Mouse (Mus musculus) heart, embryonic 11.5 days (tissue): ENCODE results near the gene Synpo2. TPM values are rescaled to one million over a fixed set of nuclear protein-coding genes. Genes with fewer than 3 reads are reported as not detected.

Experiments
- ATAC-seq: fragments of 200-750 bp; cut with Nextera tagmentation; replicated peaks from 2 replicates; pipeline ENCODE4 v1.8.0; 2017; ENCODE audit warnings: moderate library complexity; ENCODE audit not compliant: insufficient number of reproducible peaks, low FRiP score, low TSS enrichment
- H3K27ac ChIP-seq: fragments of 300-500 bp; sonication (generic); 2 replicates; pipeline ENCODE4 v1.5.1; 2014; ENCODE audit warnings: mild to moderate bottlenecking, low read depth, low read length
- H3K27me3 ChIP-seq: fragments of 300-500 bp; sonication (generic); 2 replicates; pipeline ENCODE4 v1.6.1; 2014; ENCODE audit warnings: mild to moderate bottlenecking, low read length, mixed read lengths; ENCODE audit not compliant: control insufficient read depth, insufficient read depth
- H3K36me3 ChIP-seq: fragments of 300-500 bp; sonication (generic); 2 replicates; pipeline ENCODE4 v1.6.1; 2014; ENCODE audit warnings: mild to moderate bottlenecking, low read length, moderate library complexity, mixed read lengths; ENCODE audit not compliant: control insufficient read depth, insufficient read depth
- H3K4me1 ChIP-seq: fragments of 300-500 bp; sonication (generic); 2 replicates; pipeline ENCODE4 v1.6.1; 2014; ENCODE audit warnings: low read length; ENCODE audit not compliant: control insufficient read depth, insufficient read depth
- H3K4me2 ChIP-seq: fragments of 300-500 bp; sonication (generic); 2 replicates; pipeline ENCODE4 v1.6.1; 2014; ENCODE audit warnings: mild to moderate bottlenecking, moderate library complexity
- H3K4me3 ChIP-seq: fragments of 300-500 bp; sonication (generic); 2 replicates; pipeline ENCODE4 v1.5.1; 2014; ENCODE audit warnings: low read depth, low read length
- H3K9ac ChIP-seq: fragments of 300-500 bp; sonication (generic); 2 replicates; pipeline ENCODE4 v1.6.1; 2014; ENCODE audit warnings: mild to moderate bottlenecking, low read depth, low read length, moderate library complexity
- H3K9me3 ChIP-seq: fragments of 300-500 bp; sonication (generic); replicated peaks from 2 replicates; pipeline ENCODE4 v1.6.1; 2016; ENCODE audit warnings: low read length; ENCODE audit not compliant: control insufficient read depth
- WGBS: fragments of 180-500 bp; shearing (Covaris S2); extraction: QIAGEN DNeasy Blood & Tissue Kit; methylation state at CpG from one replicate; pipeline ENCODE4 v1.1.7; 2014; ENCODE audit not compliant: insufficient replicate concordance; 5-methylcytosine and 5-hydroxymethylcytosine counted together
- polyA plus RNA-seq: library from polyadenylated mRNA; unstranded; fragments of >200 nt; fragmentation: Nextera tagmentation; extraction: Ambion mirVana; gene quantifications from 2 replicates; pipeline ENCODE4 v1.2.1, GENCODE M21; 2014

The Synpo2 gene
- polyA plus RNA-seq, 1 experiment from 2014 or later = 21.8 TPM

DNA sequence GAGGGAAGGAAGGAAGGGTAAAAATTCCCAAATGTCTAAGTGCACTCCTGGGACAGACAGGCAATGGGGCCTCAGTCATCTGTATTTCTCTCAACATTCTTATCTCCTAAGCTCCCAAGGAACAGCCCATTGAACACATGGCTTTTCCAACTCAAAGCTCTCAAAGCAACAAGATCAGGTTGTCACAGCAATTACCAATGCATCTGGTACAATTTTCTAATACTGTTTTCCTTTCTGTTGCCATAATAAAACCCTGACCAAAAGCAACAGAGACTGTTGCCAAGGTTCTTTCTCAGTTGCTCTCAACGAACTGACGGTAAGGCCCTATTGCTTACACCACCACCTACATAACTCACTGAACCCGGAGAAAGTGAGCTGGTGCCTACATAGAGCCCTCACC lies 8.7 kb downstream of the Synpo2 start:
- no peak for ATAC-seq
- Histone ChIP-seq H3K9me3 (no peaks in the 10 kb centered on the region), H3K27me3 (no peaks in the 10 kb centered on the region), H3K36me3 (no peaks in the 10 kb centered on the region), H3K9ac (no peak overlapping the region), H3K4me1 (0 out of 2 replicates have a peak, but pooled peaks cover 2% of the 10 kb centered on the region), H3K4me2 (no peak overlapping the region), H3K4me3 (no peak overlapping the region), H3K27ac (no peak overlapping the region)
- WGBS = 71% methylated on average over 3 of the region's 3 CpGs

DNA sequence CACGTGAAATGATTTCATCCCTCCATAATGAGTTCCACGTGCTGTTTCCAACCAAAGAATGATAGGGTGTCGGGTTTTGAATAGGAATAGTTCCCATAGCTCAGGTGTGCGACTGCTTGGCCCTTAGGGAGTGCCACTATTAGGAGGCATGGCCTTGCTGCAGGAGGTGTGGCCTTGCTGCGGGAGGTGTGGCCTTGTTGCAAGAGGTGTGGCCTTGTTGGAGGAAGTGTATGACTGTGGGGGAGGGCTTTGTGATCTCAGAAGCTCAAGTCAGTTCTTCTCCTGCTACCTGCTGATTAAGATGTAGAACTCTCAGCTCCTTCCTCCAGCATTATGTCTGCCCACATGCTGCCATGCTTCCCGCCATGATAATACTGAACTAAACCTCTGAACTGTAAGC lies 17.3 kb downstream of the Synpo2 start:
- Histone ChIP-seq H3K36me3 (no peaks in the 10 kb centered on the region), H3K27ac (no peak overlapping the region), H3K4me2 (no peak overlapping the region), H3K4me1 (no peaks in the 10 kb centered on the region), H3K27me3 (no peaks in the 10 kb centered on the region), H3K9me3 (no peaks in the 10 kb centered on the region), H3K9ac (no peak overlapping the region), H3K4me3 (no peak overlapping the region)
- ATAC-seq = no peak
- 57% methylated on average over 6 of the region's 6 CpGs for WGBS

DNA sequence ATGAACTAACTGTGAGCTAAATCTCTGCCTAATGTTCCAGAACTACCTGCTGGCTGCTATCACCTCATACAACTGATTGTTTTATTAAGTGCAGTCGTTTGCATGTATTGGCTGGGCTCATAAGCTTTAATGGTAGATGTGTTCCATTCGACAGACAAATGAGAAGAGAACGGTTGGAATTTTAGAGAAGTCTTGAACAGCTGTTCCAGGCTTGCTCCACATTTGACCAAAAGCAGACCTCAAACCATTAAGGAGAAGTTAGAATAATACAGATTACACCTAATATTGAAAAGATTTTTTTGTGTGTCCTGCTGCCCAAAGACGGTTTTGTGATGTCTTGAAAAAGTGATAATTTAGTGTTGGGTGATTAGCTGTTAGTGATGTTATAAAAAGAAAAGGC lies 27.1 kb downstream of the Synpo2 start:
- 72% methylated on average over 4 of the region's 4 CpGs for WGBS
- Histone ChIP-seq H3K4me2 (no peak overlapping the region), H3K27ac (no peak overlapping the region), H3K4me1 (peaks cover 4% of the 10 kb centered on the region), H3K9me3 (no peaks in the 10 kb centered on the region), H3K27me3 (no peaks in the 10 kb centered on the region), H3K4me3 (no peak overlapping the region), H3K36me3 (no peaks in the 10 kb centered on the region), H3K9ac (no peak overlapping the region)
- no peak for ATAC-seq

DNA sequence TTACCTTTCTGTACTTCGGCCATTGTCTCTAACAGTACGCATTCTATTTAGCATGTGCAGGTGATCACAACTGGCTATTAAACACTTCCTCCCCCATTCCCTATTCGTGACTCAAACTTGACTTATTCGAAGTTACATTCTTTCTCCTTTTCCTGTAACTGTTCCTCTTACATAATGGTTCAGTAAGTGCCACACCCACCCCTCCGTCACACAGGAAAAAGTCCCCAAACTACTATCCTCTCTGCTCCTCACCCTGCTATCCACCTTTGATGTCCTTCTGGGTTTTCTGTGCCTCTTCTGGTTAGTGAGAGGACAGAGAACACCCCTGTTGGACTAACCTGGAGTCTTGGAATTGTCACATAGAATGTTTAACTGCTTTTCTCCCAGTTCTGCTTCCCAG lies 28.6 kb downstream of the Synpo2 start:
- Histone ChIP-seq H3K4me1 (peaks cover 4% of the 10 kb centered on the region), H3K9me3 (no peaks in the 10 kb centered on the region), H3K9ac (no peak overlapping the region), H3K4me2 (no peak overlapping the region), H3K27me3 (no peaks in the 10 kb centered on the region), H3K36me3 (no peaks in the 10 kb centered on the region), H3K4me3 (no peak overlapping the region), H3K27ac (no peak overlapping the region)
- ATAC-seq = no peak
- WGBS = 68% methylated on average over 5 of the region's 5 CpGs

GRCm38 (mm10) chr3:123205485-123205884 lies 30.5 kb downstream of the Synpo2 start:
- H3K4me1 ChIP-seq = peaks cover 4% of the 10 kb centered on the region
- H3K4me2 ChIP-seq = no peak overlapping the region
- no peak for ATAC-seq
- no peak overlapping the region for H3K4me3 ChIP-seq
- no peaks in the 10 kb centered on the region for H3K9me3 ChIP-seq
- H3K27ac ChIP-seq = peak overlapping the region; percentile 18; the same call in 1 of the 2 replicates
- no peaks in the 10 kb centered on the region for H3K36me3 ChIP-seq
- 72% methylated on average over 7 of the region's 7 CpGs for WGBS
- no peaks in the 10 kb centered on the region for H3K27me3 ChIP-seq
- no peak overlapping the region for H3K9ac ChIP-seq

DNA sequence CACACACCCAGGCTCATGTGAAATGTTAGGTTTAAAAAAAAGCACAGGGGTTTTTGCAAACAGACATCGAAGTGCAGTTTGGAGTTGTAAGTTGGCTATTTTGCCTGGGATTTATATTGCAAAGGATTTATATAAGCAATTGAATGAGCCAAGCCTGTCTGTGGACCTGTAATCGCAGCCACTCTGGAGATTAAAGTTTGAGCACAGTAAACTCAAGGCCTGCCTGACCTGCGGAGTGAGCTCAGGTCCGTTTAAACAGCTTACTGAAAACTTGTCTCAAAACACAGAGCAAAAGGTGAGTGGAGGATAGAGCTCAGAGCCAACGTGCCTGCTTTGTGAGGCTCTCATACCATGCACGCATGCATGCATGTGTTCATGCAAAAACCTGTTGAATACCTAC lies 30.9 kb downstream of the Synpo2 start:
- WGBS = 47% methylated on average over 6 of the region's 6 CpGs

GRCm38 (mm10) chr3:123204658-123205057 lies 31.3 kb downstream of the Synpo2 start:
- ATAC-seq = no peak
- peak overlapping the region; percentile 18; the same call in 1 of the 2 replicates for H3K27ac ChIP-seq
- WGBS = 45% methylated on average over 4 of the region's 4 CpGs

More for the DNA sequence above, 30.9 kb downstream of the Synpo2 start:
- no peaks in the 10 kb centered on the region for H3K36me3 ChIP-seq
- no peak overlapping the region for H3K4me2 ChIP-seq
- peak overlapping the region; percentile 18; the same call in 1 of the 2 replicates for H3K27ac ChIP-seq
- no peaks in the 10 kb centered on the region for H3K27me3 ChIP-seq
- no peaks in the 10 kb centered on the region for H3K9me3 ChIP-seq
- no peak overlapping the region for H3K9ac ChIP-seq
- H3K4me1 ChIP-seq = peaks cover 4% of the 10 kb centered on the region
- H3K4me3 ChIP-seq = no peak overlapping the region
- ATAC-seq = no peak

DNA sequence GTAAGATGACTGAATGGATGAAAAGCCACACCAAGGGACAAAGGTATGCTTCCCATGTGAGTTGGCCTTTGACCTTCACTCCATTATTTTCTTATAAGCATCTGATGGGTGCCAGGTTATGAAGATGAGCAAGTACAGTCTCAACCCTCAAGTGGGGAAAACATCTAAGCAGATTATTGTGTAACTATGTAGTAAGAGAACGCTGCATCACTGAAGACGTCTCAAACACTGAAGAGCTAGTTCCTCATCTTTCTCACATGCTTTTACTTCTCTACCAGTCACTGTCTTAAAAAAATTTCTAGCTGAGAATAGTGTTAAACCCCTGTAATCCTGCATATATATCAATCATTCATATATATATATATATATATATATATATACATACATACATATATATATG lies 34.2 kb downstream of the Synpo2 start:
- Histone ChIP-seq H3K27me3 (no peaks in the 10 kb centered on the region), H3K4me2 (no peak overlapping the region), H3K4me3 (no peak overlapping the region), H3K36me3 (no peaks in the 10 kb centered on the region), H3K27ac (no peak overlapping the region), H3K9ac (no peak overlapping the region), H3K9me3 (no peaks in the 10 kb centered on the region), H3K4me1 (peaks cover 4% of the 10 kb centered on the region)
- ATAC-seq = no peak
- 88% methylated on average over 2 of the region's 2 CpGs for WGBS

More at GRCm38 (mm10) chr3:123204658-123205057, 31.3 kb downstream of the Synpo2 start:
- no peaks in the 10 kb centered on the region for H3K27me3 ChIP-seq
- H3K36me3 ChIP-seq = no peaks in the 10 kb centered on the region
- no peak overlapping the region for H3K4me3 ChIP-seq
- no peaks in the 10 kb centered on the region for H3K9me3 ChIP-seq
- H3K9ac ChIP-seq = no peak overlapping the region
- peaks cover 4% of the 10 kb centered on the region for H3K4me1 ChIP-seq
- no peak overlapping the region for H3K4me2 ChIP-seq

- Histone ChIP-seq H3K4me1 (no peaks in the 10 kb centered on the region), H3K27me3 (no peaks in the 10 kb centered on the region), H3K27ac (no peak overlapping the region), H3K4me3 (no peak overlapping the region), H3K4me2 (no peak overlapping the region), H3K9me3 (no peaks in the 10 kb centered on the region), H3K9ac (no peak overlapping the region), H3K36me3 (no peaks in the 10 kb centered on the region)
- ATAC-seq = no peak
- 85% methylated on average over 4 of the region's 4 CpGs for WGBS
Measured at GRCm38 (mm10) chr3:123193740-123194139, 42.2 kb downstream of the Synpo2 start.
